Mouse (Mus musculus) olfactory bulb, adult 2 months (tissue): ENCODE data around the gene Ghrl.

Experiments
- CTCF ChIP-seq: fragments of 200-500 bp; IDR thresholded peaks from 2 replicates; pipeline ENCODE4 v1.5.1; 2012; ENCODE audit warnings: low read depth, mild to moderate bottlenecking, low read length, moderate library complexity; ENCODE audit not compliant: insufficient read depth
- POLR2A ChIP-seq: fragments of 200-500 bp; IDR thresholded peaks from 2 replicates; pipeline ENCODE4 v1.6.1; 2012; ENCODE audit warnings: mild to moderate bottlenecking, low read depth, low read length, moderate library complexity; ENCODE audit not compliant: insufficient read depth

DNA sequence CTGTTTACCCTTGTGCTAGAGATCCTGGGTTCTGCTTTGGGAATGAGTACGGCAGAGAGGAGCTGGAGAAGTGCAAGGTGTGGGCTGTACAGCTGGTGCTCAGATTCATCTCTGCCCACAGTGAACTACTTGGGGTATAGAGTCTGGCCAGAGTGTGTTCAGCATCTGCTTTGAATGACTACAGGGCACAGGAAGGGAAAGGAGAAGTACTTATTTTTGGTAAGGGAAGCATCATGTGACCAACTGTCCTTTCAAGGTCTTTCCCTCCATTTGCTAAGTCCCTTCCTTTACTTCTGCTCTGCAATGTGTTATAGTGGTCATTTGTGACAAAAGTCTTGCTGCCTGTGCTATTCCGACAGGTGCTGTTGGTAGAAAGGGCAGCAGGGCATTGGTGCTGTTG is 5.4 kb downstream of the Ghrl start:
- no peak for TF ChIP-seq POLR2A
- no peak for TF ChIP-seq CTCF
